Mouse (Mus musculus): ENCODE measurements around the gene Lrrc8c. TPM values are rescaled to one million over a fixed set of nuclear protein-coding genes. Genes with fewer than 3 reads are reported as not detected.

Gene Lrrc8c
- polyA plus RNA-seq (2016; fragmentation: Nextera tagmentation; extraction: Ambion mirVana), result 27.1 and 35.1 TPM in 2 replicates

DNA sequence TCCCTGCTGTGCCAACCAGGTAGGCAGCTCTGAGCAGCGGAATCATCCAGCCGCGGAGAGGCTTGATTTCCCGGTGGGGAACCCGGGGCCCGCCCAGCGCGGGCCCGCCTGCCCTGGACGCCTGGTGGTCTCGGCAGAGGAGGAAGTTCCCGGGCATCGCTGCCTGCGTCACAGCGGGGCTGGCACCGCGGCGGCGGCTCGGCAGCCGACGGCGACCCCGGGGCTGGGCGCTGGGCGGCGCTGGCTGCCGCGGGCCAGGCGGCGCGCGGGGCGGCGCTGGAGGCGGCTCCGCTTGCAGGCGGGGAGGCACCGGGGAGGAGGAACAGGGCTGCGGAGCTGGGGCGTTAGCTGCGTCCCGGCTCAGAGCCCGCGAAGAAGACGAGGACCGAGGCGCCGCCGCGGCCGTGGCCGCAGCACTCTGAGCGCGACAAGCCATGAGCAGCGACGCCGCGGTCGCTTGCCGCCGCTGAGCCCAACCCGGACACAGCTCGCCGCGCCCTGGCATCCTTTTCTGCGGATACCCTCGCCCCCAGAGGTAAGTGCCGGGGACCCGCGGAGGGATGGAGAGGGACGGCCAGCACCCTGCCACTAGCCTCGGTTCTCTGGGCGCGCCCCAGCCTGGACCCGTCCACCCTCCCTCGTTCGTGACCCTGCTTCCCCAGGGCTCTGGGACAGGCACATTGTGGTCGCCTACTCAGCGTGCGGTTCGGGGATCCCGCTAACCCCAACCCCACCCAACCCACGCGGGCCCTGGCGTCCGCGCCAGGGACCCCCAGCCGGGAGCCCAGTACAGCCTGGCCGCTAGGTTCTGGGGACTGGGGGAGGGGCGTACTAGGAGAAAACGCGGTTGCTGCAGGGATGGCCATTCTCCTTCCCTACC is at the start of gene Lrrc8c:
Lrrc8c (plus strand) TSS at position 293 of the 880 bp plus-strand sequence.
- Histone ChIP-seq H3K4me2 (peak within 1 kb of the TSS; percentile 72), H3K4me1 (replicated peaks) (peaks cover 51% of the 10 kb centered on the region), H3K4me3 (peak within 1 kb of the TSS; percentile 82), H3K27ac (ENCODE audit: poor library complexity, severe bottlenecking) (peak within 1 kb of the TSS; percentile 97), H3K27me3 (replicated peaks) (no peaks in the 10 kb centered on the region), H3K9ac (peak within 1 kb of the TSS; percentile 96), H3K36me3 (no peaks in the 10 kb centered on the region), H3K9me3 (replicated peaks) (no peaks in the 10 kb centered on the region)
- WGBS, result under 1% methylated on average over 92 of the region's 93 CpGs
- ATAC-seq (ENCODE audit: insufficient number of reproducible peaks, low FRiP score), result peak; percentile 92

GRCm38 (mm10) chr5:105472983-105473705 is 46.0 kb upstream of the Lrrc8c start:
- H3K36me3 ChIP-seq, result no peaks in the 10 kb centered on the region
- H3K27ac ChIP-seq (ENCODE audit: poor library complexity, severe bottlenecking), result no peak overlapping the region
- H3K4me3 ChIP-seq, result no peak overlapping the region
- ATAC-seq (ENCODE audit: insufficient number of reproducible peaks, low FRiP score), result no peak
- no peak overlapping the region for H3K4me2 ChIP-seq
- no peaks in the 10 kb centered on the region for H3K27me3 ChIP-seq (replicated peaks)
- WGBS, result 70% methylated on average over 5 of the region's 5 CpGs
- no peaks in the 10 kb centered on the region for H3K4me1 ChIP-seq (replicated peaks)
- no peak overlapping the region for H3K9ac ChIP-seq
- no peaks in the 10 kb centered on the region for H3K9me3 ChIP-seq (replicated peaks)

GRCm38 (mm10) chr5:105477527-105477926 is 41.7 kb upstream of the Lrrc8c start:
- WGBS, result 74% methylated on average over 9 of the region's 9 CpGs
- Histone ChIP-seq H3K4me3 (no peak overlapping the region), H3K27me3 (replicated peaks) (no peaks in the 10 kb centered on the region), H3K27ac (ENCODE audit: poor library complexity, severe bottlenecking) (no peak overlapping the region), H3K9ac (no peak overlapping the region), H3K36me3 (peaks cover 26% of the 10 kb centered on the region), H3K4me2 (no peak overlapping the region), H3K9me3 (replicated peaks) (no peaks in the 10 kb centered on the region), H3K4me1 (replicated peaks) (no peaks in the 10 kb centered on the region)
- no peak for ATAC-seq (ENCODE audit: insufficient number of reproducible peaks, low FRiP score)

DNA sequence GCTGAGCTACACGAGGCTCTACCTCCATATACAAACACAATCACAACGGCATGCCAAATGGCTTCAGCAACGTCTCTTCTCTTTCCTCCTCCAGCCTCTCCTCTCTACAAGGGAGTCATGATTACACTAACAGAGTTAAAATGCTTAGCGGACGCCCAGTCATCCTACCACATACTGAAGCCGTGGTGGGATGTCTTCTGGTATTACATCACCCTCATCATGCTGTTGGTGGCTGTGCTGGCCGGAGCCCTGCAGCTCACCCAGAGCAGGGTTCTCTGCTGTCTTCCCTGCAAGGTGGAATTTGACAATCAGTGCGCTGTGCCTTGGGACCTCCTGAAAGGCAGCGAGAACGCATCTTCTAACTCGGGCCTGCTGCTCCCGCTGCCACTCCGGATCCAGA is 39.5 kb upstream of the Lrrc8c start:
- WGBS, result 85% methylated on average over 13 of the region's 13 CpGs
- H3K4me3 ChIP-seq, result no peak overlapping the region
- H3K36me3 ChIP-seq, result peaks cover 26% of the 10 kb centered on the region
- ATAC-seq (ENCODE audit: insufficient number of reproducible peaks, low FRiP score), result no peak
- H3K27me3 ChIP-seq (replicated peaks), result no peaks in the 10 kb centered on the region
- no peak overlapping the region for H3K27ac ChIP-seq (ENCODE audit: poor library complexity, severe bottlenecking)
- H3K4me1 ChIP-seq (replicated peaks), result no peaks in the 10 kb centered on the region
- H3K9ac ChIP-seq, result no peak overlapping the region
- no peak overlapping the region for H3K4me2 ChIP-seq
- H3K9me3 ChIP-seq (replicated peaks), result no peaks in the 10 kb centered on the region

DNA sequence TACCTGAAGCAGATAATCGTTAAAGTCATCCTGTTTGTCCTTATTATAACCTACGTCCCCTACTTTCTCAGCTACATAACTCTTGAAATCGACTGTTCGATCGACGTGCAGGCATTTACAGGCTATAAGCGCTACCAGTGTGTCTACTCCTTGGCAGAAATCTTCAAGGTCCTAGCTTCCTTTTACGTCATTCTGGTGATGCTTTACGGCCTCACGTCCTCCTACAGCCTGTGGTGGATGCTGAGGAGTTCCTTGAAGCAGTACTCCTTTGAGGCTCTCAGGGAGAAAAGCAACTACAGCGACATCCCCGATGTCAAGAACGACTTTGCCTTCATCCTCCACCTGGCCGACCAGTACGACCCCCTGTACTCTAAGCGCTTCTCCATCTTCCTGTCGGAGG is 38.6 kb upstream of the Lrrc8c start:
- Histone ChIP-seq H3K4me2 (no peak overlapping the region), H3K9me3 (replicated peaks) (no peaks in the 10 kb centered on the region), H3K27ac (ENCODE audit: poor library complexity, severe bottlenecking) (no peak overlapping the region), H3K9ac (no peak overlapping the region), H3K27me3 (replicated peaks) (no peaks in the 10 kb centered on the region), H3K4me3 (no peak overlapping the region), H3K4me1 (replicated peaks) (no peaks in the 10 kb centered on the region), H3K36me3 (peaks cover 27% of the 10 kb centered on the region)
- no peak for ATAC-seq (ENCODE audit: insufficient number of reproducible peaks, low FRiP score)
- 92% methylated on average over 17 of the region's 17 CpGs for WGBS

DNA sequence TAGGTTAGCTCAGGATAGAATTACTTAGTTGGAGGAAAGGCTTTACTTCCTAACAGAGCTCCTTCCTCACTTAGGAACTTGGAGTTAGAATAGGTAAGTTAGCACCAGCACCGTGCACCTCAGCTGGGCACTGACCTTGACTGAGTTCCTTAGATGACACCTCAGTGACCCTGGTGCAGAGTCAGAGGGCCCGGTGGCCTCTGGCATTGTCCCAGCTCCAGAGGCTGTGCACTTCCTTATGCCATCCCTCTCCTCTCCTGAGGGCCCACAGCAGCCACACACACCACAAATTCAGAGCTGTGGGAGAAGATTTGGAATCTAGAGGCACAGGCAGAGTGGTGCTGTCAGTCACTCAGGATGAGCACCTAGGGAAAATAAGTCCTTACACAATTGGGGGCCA is 35.6 kb upstream of the Lrrc8c start:
- Histone ChIP-seq H3K27me3 (replicated peaks) (no peaks in the 10 kb centered on the region), H3K27ac (ENCODE audit: poor library complexity, severe bottlenecking) (no peak overlapping the region), H3K36me3 (peaks cover 31% of the 10 kb centered on the region), H3K4me2 (no peak overlapping the region), H3K4me1 (replicated peaks) (no peaks in the 10 kb centered on the region), H3K4me3 (no peak overlapping the region), H3K9ac (no peak overlapping the region), H3K9me3 (replicated peaks) (no peaks in the 10 kb centered on the region)
- ATAC-seq (ENCODE audit: insufficient number of reproducible peaks, low FRiP score), result no peak
- WGBS, result 76% methylated on average over 2 of the region's 2 CpGs

GRCm38 (mm10) chr5:105484247-105484646 is 34.9 kb upstream of the Lrrc8c start:
- Histone ChIP-seq H3K27me3 (replicated peaks) (no peaks in the 10 kb centered on the region), H3K4me2 (no peak overlapping the region), H3K4me1 (replicated peaks) (no peaks in the 10 kb centered on the region), H3K4me3 (no peak overlapping the region), H3K9ac (no peak overlapping the region), H3K9me3 (replicated peaks) (no peaks in the 10 kb centered on the region), H3K36me3 (peaks cover 31% of the 10 kb centered on the region), H3K27ac (ENCODE audit: poor library complexity, severe bottlenecking) (no peak overlapping the region)
- ATAC-seq (ENCODE audit: insufficient number of reproducible peaks, low FRiP score), result no peak
- WGBS, result 88% methylated on average over 6 of the region's 6 CpGs

DNA sequence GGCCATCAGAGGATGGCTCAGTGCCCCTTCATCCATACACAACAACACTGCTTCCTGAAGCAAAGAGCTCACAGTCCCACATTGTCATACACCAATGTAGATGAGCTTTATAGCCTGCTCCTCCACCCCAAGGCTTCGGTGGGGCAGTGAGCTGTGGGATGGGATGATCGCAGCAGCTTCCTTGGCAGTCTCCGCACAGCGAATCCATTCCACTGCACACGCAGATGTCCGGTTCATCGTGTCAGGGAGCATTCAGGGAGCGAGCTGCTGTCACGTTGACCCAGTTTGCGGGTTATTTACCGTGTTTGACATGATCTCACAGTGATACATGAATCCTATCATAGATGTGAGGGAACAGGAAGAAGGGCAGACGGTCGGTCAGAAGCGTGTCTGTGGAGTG is 34.3 kb upstream of the Lrrc8c start:
- no peak overlapping the region for H3K4me3 ChIP-seq
- no peaks in the 10 kb centered on the region for H3K27me3 ChIP-seq (replicated peaks)
- no peaks in the 10 kb centered on the region for H3K4me1 ChIP-seq (replicated peaks)
- no peaks in the 10 kb centered on the region for H3K9me3 ChIP-seq (replicated peaks)
- no peak overlapping the region for H3K27ac ChIP-seq (ENCODE audit: poor library complexity, severe bottlenecking)
- peaks cover 25% of the 10 kb centered on the region for H3K36me3 ChIP-seq
- whole genome bisulfite sequencing, result 91% methylated on average over 14 of the region's 14 CpGs
- no peak for ATAC-seq (ENCODE audit: insufficient number of reproducible peaks, low FRiP score)
- no peak overlapping the region for H3K4me2 ChIP-seq
- H3K9ac ChIP-seq, result no peak overlapping the region

GRCm38 (mm10) chr5:105490211-105490610 is 29.0 kb upstream of the Lrrc8c start:
- Histone ChIP-seq H3K9ac (no peak overlapping the region), H3K9me3 (replicated peaks) (no peaks in the 10 kb centered on the region), H3K27me3 (replicated peaks) (no peaks in the 10 kb centered on the region), H3K4me2 (no peak overlapping the region), H3K4me1 (replicated peaks) (0 out of 2 replicates have a peak, but pooled peaks cover 5% of the 10 kb centered on the region), H3K4me3 (no peak overlapping the region), H3K27ac (ENCODE audit: poor library complexity, severe bottlenecking) (no peak overlapping the region), H3K36me3 (peaks cover 5% of the 10 kb centered on the region; the same call in 1 of the 2 replicates)
- 86% methylated on average over 5 of the region's 5 CpGs for WGBS
- no peak for ATAC-seq (ENCODE audit: insufficient number of reproducible peaks, low FRiP score)

GRCm38 (mm10) chr5:105491389-105491788 is 27.8 kb upstream of the Lrrc8c start:
- H3K27me3 ChIP-seq (replicated peaks), result no peaks in the 10 kb centered on the region
- H3K4me1 ChIP-seq (replicated peaks), result peaks cover 12% of the 10 kb centered on the region
- H3K9me3 ChIP-seq (replicated peaks), result no peaks in the 10 kb centered on the region
- peak; percentile 38; the same call in 1 of the 2 replicates for ATAC-seq (ENCODE audit: insufficient number of reproducible peaks, low FRiP score)
- no peak overlapping the region for H3K4me2 ChIP-seq
- no peak overlapping the region for H3K27ac ChIP-seq (ENCODE audit: poor library complexity, severe bottlenecking)
- H3K9ac ChIP-seq, result no peak overlapping the region
- WGBS, result 55% methylated on average over 4 of the region's 4 CpGs
- no peaks in the 10 kb centered on the region for H3K36me3 ChIP-seq
- H3K4me3 ChIP-seq, result no peak overlapping the region
